7 mouse cellular contexts compared by ENCODE assay signal in the genomic region with DNA sequence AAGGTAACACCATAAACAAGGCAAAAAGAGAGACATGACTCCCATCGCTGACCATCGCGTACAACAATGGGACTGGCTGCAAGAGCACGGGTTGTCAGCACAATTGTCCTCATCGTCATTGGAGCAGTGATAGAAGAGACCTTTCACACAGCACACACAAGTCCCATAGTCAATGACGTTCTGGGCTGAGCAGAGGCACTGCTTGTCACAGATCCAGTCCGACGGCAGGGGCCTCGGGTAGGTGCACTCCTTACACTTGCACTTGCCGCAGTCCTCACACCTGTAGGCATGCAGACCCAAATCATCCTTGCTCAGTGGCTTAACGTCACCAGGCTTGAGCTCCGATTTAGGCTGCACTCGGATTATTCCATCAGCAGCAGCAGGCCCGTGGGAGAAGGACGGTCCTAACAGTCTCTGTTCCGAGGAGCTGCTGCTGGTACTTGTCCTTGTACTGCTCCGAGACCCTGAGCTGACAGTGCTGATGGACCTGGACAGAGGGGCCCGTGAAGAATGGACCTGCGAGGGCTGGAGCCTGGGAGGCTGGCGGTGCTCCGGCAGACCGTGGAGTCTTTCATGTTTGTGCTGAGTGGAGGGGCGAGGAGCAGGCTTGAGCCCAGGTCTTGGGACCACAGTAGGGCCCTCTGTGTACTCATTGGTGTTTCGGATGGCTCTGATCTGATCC. TPM values are rescaled to one million over a fixed set of nuclear protein-coding genes. Genes with fewer than 3 reads are reported as not detected.
A peak's percentile ranks its signal among the peaks of the same experiment; 100 is the strongest.
DNase-seq lines count a peak whose midpoint lies in the region; ATAC-seq and TF ChIP-seq lines count a peak whose summit lies in the region.

No protein-coding gene starts in this region.

- peak overlapping the region; percentile 62 for H3ac ChIP-seq in myocyte (ENCODE audit: control insufficient read depth, insufficient read length)

- 49% methylated on average over 24 of the region's 24 CpGs for WGBS in forebrain, postnatal 0 days
- WGBS in hindbrain, embryonic 13.5 days, result 37% methylated on average over 24 of the region's 24 CpGs

- no peaks in the 10 kb centered on the region for H3K36me3 ChIP-seq in forebrain, postnatal 0 days (ENCODE audit: insufficient read depth)
- H3K36me3 ChIP-seq in hindbrain, embryonic 13.5 days, result peaks cover 7% of the 10 kb centered on the region; the same call in 1 of the 2 replicates
- peaks cover 21% of the 10 kb centered on the region for H3K36me3 ChIP-seq in myocyte (ENCODE audit: control insufficient read depth, insufficient read depth)

- TF ChIP-seq POLR2A in bone marrow macrophage, adult 2 months (IDR thresholded peaks at IDR 0.05; ENCODE audit: borderline replicate concordance, low read depth, low read length), result no peak
- TF ChIP-seq POLR2A in myocyte (IDR thresholded peaks at IDR 0.05; ENCODE audit: insufficient read length, low read depth), result peak; percentile 46

- no peaks in the 10 kb centered on the region for H3K9me3 ChIP-seq in forebrain, postnatal 0 days (ENCODE audit: low read length)
- no peaks in the 10 kb centered on the region for H3K9me3 ChIP-seq in hindbrain, embryonic 13.5 days

- H3K79me2 ChIP-seq in myocyte (ENCODE audit: control insufficient read depth, insufficient read depth), result peaks cover 68% of the 10 kb centered on the region

- ATAC-seq in forebrain, postnatal 0 days, result no peak
- no peak for ATAC-seq in hindbrain, embryonic 13.5 days (ENCODE audit: low FRiP score)

- peak; percentile 60 for DNase-seq in ZHBTc4 (ENCODE audit: low read depth, low spot score)
- peak; percentile 35 for DNase-seq in forebrain, postnatal 0 days
- DNase-seq in left cerebral cortex, postnatal 36 days (ENCODE audit: low spot score in 2 of 2), result peak; percentile 45 to 60
- no peak for DNase-seq in thymus, adult 18-20 months

- H3K4me3 ChIP-seq in bone marrow macrophage, adult 2 months (ENCODE audit: insufficient read depth, low read length), result 0 out of 2 replicates have a peak overlapping the region, but pooled peaks have one; percentile 34
- H3K4me3 ChIP-seq in forebrain, postnatal 0 days (ENCODE audit: low read depth, low read length), result peak overlapping the region; percentile 71
- H3K4me3 ChIP-seq in hindbrain, embryonic 13.5 days, result peak overlapping the region; percentile 87
- H3K4me3 ChIP-seq in myocyte, result peak overlapping the region; percentile 97

- no peak for TF ChIP-seq CTCF in bone marrow macrophage, adult 2 months (IDR thresholded peaks at IDR 0.05; ENCODE audit: low read depth, low read length)
- TF ChIP-seq CTCF in forebrain, postnatal 0 days (IDR thresholded peaks at IDR 0.05; ENCODE audit: low read depth), result no peak

- peak overlapping the region; percentile 73 for H3K9ac ChIP-seq in forebrain, postnatal 0 days
- H3K9ac ChIP-seq in hindbrain, embryonic 13.5 days, result peak overlapping the region; percentile 96

- H3K27ac ChIP-seq in bone marrow macrophage, adult 2 months (ENCODE audit: insufficient read depth, low read depth, low read length), result no peak overlapping the region
- peak overlapping the region; percentile 23; the same call in 1 of the 2 replicates for H3K27ac ChIP-seq in forebrain, postnatal 0 days (ENCODE audit: low read depth, low read length)
- H3K27ac ChIP-seq in hindbrain, embryonic 13.5 days, result peak overlapping the region; percentile 48

- peak overlapping the region; percentile 95 for H3K4me2 ChIP-seq in forebrain, postnatal 0 days (ENCODE audit: low read depth)
- peak overlapping the region; percentile 97 for H3K4me2 ChIP-seq in hindbrain, embryonic 13.5 days
- H3K4me2 ChIP-seq in myocyte (ENCODE audit: low read depth), result peak overlapping the region; percentile 90

- intact Hi-C loops in left cerebral cortex, postnatal 36 days (cut with DNase I), result loop anchor here (5.0 kb wide), 1 partner anchor 111 kb away; no protein-coding TSS in a partner anchor

- peaks cover 24% of the 10 kb centered on the region for H3K4me1 ChIP-seq in bone marrow macrophage, adult 2 months (ENCODE audit: control insufficient read depth, insufficient read depth, low read length)
- no peaks in the 10 kb centered on the region for H3K4me1 ChIP-seq in forebrain, postnatal 0 days (ENCODE audit: insufficient read depth)
- H3K4me1 ChIP-seq in hindbrain, embryonic 13.5 days (replicated peaks), result peaks cover 30% of the 10 kb centered on the region

- no peaks in the 10 kb centered on the region for H3K27me3 ChIP-seq in forebrain, postnatal 0 days (ENCODE audit: insufficient read depth, low read length)
- H3K27me3 ChIP-seq in hindbrain, embryonic 13.5 days, result no peaks in the 10 kb centered on the region
- H3K27me3 ChIP-seq in myocyte (ENCODE audit: control insufficient read depth, insufficient read depth, insufficient read length), result no peaks in the 10 kb centered on the region

TF ChIP-seq in myocyte, 11 proteins besides CTCF, POLR2A, EP300 and RAD21:
- peak; percentile 53 for TF ChIP-seq POLR2AphosphoS2 (IDR thresholded peaks at IDR 0.05; ENCODE audit: insufficient read length, low read depth)
- TF ChIP-seq USF1 (IDR thresholded peaks at IDR 0.05; ENCODE audit: low read depth), result no peak
- no peak for TF ChIP-seq TCF3 (IDR thresholded peaks at IDR 0.05; ENCODE audit: insufficient read length, low read depth)

RNA-seq across cellular contexts. Expression of a gene that starts 3.5 kb away (rescaled TPM):
- polyA plus RNA-seq in bone marrow macrophage, adult 2 months (2012; ENCODE audit: insufficient read depth, insufficient read length, missing spikeins), result 3.2 and 3.5 TPM in 2 replicates
- 22.8 and 26.3 TPM in 2 replicates for total RNA-seq in forebrain, postnatal 0 days (2014; rRNA removed)
- polyA plus RNA-seq in forebrain, postnatal 0 days (2015; fragmentation: Nextera tagmentation; extraction: Ambion mirVana), result 49.9 and 56.7 TPM in 2 replicates
- polyA plus RNA-seq in hindbrain, embryonic 13.5 days (2015; fragmentation: Nextera tagmentation; extraction: Ambion mirVana), result 39.0 and 42.2 TPM in 2 replicates
- 10 to 100 TPM; 92.0 to 97.1 TPM for total RNA-seq in left cerebral cortex, postnatal 36 days (2021)
- polyA plus RNA-seq in myocyte (2012; fragmentation: generic; extraction: Trizol), result 32.0 TPM

Comparison
In these comparisons a context has a peak if more than half of its experiments do, and no peak if none do; other contexts are left out.
1. DNase-seq: peak in ZHBTc4 (single experiment), forebrain, postnatal 0 days (single experiment) and left cerebral cortex, postnatal 36 days (2 of 2); none in thymus, adult 18-20 months (0 of 2).
2. H3K4me3 ChIP-seq: peak in every context shown above with its lines; median percentile 97 in myocyte; 87 in hindbrain, embryonic 13.5 days; 71 in forebrain, postnatal 0 days; 34 in bone marrow macrophage, adult 2 months.
3. Peak in every context shown above with its lines, with median percentiles within 50 percentile points of each other: H3K4me2 ChIP-seq.